Mouse (Mus musculus): ENCODE results near the gene Stk10.

Stk10 gene

DNA sequence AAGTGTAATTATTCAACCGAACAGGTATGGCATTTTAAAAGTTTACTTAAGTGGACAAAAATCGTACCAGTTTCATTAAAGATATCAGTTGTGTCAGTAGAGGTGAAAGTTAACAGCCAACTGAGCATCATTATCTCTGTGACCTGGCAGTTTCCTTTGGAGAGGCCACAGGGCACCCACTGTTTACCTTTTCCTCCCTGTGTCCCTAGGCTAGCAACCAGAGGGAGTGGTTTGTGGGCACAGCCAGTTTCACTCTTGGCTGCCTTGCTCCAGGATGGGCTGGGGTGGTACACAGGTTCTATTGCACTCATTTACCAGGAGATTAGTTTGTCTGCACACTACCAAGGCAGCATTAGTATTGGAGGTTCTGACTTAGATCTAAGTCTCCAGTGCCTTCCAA, 101.0 kb downstream of the Stk10 start:
- 91% methylated on average over 2 of the region's 2 CpGs for WGBS

DNA sequence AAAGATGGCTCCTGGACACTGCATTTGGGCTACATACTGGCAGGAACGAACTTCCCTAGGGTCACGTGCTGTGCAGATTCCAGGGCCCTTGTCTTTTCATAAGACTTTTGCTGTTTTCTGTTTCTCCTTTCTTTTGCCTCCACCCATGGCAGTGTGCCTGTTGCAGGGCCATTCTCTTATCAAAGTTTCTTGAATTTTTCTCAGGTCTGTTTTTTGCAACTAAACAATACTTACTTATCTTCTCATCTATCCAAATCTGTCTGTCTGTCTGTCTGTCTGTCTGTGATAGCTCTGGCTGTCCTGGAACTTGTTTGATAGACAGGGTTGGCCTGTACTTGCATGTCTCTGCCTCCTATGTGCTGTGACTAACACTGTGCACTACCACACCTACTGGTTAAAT, 101.7 kb downstream of the Stk10 start:
- WGBS, result 70% methylated on average over 2 of the region's 2 CpGs

- 72% methylated on average over 4 of the region's 4 CpGs for WGBS
These were observed 103.2 kb downstream of the Stk10 start for GRCm38 (mm10) chr11:32636275-32636674.

- 82% methylated on average over 8 of the region's 8 CpGs for WGBS
These were observed 105.6 kb downstream of the Stk10 start for GRCm38 (mm10) chr11:32638521-32639255.

DNA sequence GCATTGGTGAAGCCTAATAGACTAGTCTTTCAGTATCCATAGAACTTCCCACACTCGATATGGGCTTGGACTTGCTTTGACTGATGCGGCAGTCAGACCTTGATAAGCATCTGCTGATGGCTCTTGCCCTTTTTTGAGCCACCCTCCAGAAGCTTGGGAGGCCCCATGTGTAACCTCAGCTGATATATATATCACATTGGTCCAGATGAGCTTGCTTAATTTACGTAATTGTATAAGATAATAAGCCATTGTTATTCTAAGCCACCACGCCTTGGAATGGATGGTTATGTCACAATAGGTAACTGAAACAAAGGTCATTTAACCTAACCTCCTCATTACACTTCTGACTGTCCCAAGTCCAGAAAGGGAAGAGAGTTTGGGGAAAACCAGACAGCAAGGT, 107.5 kb downstream of the Stk10 start:
- 95% methylated on average over 4 of the region's 4 CpGs for WGBS

DNA sequence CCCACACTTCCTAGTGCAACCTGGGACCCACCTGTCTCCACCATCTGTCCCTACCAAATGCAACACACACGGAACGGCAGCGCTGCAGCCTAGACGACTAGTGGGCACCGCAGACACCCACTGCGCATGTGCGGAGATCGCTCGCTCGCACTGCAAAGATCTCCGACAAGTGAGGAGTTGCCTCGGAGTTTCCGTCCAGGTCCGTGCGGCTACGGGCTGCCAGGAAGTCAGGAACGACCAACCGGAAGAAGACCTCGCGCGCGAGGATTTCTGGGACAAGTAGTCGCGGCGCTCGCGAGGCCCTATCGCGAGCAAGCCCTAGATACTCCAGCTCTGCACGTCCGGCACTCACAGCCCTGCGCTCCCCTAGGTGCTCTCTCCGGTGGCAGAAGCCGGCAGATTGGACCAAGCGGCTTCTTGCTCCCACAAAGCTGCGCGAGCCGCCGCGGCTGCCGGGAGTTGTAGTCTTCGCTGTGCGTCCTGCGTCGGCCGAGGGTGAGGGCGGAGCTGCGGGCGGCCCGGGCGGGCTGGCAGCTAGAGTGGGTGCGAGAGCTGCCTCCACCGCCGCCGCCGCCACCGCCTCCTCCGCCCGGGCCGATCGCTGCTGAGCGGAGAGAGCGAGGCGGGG, 109.3 kb downstream of the Stk10 start, which contains the start of gene Fbxw11:
Gene Fbxw11, plus strand, starts transcription at position 476 of the 628 bp plus-strand sequence.
- under 1% methylated on average over 62 of the region's 64 CpGs for WGBS

DNA sequence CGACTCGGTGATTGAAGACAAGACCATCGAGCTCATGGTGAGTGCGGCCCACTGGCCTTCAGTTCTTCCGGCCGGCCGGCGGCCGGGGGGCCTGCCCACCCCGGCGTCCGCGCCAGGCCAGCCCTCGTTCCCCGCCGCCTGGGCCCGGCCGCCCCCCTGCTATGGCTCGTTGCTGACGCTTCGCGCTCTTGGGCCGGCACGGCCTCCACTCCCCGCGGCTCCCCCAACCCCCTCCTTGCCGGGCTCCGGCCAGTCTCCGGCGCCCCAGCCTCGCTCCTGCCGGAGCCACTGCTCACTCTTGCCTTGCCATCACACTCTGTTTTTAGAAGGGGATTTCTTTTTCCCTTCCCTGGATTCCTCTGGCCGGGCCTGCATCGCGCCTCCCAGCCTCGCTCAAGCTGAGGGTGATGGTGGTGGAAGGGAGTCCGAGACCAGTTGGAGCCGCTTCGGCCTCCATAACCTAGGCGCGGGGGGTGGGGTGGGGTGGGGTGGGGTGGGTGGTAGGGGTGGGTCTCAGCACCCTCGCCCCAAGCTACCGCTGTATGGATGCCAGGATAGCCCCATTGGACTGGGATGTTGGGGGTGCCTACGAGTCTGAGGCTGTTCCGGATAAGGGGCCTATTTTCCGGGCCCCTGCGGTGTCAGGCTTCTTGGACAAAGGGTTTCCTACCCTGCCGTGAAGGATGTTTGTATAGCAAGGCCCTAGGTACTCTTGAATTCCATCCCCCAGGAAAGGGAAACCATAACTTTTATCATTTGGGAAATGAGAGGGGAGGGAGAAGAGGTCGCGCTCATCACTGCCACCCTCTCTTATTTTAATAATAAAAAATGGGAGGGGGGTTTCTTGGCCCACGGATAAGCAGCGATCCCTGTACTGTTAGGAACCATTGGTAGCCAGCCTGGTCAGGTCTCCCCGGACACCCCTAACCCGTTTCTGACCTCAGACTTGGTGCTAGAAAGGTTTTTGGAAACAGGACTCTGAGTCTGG, 110.1 kb downstream of the Stk10 start:
- WGBS, result under 1% methylated on average over 51 of the region's 54 CpGs

GRCm38 (mm10) chr11:32644010-32644409, 110.9 kb downstream of the Stk10 start:
- WGBS, result 5% methylated on average over 3 of the region's 3 CpGs

DNA sequence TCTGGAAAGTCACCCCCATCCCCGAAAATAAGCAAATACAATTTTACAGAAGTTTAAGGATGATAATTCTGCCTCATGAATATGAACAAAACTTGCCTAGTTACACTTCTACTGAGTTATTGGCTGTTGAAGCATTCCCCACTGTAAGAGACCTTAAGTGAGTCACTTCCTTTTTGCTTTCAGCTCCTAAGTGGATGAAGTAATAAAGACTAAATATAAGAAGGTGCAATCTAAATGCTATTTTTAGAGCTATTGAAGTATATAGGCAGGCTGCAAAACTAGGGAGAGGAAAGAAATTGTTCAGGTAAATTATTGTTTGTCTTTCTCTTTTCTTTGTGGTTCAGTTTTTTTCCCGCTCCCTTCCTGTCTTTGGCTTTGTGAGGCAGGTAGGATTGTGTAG, 114.2 kb downstream of the Stk10 start:
- 77% methylated on average over 2 of the region's 2 CpGs for WGBS

GRCm38 (mm10) chr11:32650893-32651590, 117.9 kb downstream of the Stk10 start:
- WGBS, result 79% methylated on average over 7 of the region's 7 CpGs

- WGBS, result 79% methylated on average over 1 of the region's 1 CpGs
These were observed 118.6 kb downstream of the Stk10 start for GRCm38 (mm10) chr11:32651723-32652122.

- 59% methylated on average over 1 of the region's 1 CpGs for whole genome bisulfite sequencing
These were observed 129.1 kb downstream of the Stk10 start for GRCm38 (mm10) chr11:32662082-32662656.

DNA sequence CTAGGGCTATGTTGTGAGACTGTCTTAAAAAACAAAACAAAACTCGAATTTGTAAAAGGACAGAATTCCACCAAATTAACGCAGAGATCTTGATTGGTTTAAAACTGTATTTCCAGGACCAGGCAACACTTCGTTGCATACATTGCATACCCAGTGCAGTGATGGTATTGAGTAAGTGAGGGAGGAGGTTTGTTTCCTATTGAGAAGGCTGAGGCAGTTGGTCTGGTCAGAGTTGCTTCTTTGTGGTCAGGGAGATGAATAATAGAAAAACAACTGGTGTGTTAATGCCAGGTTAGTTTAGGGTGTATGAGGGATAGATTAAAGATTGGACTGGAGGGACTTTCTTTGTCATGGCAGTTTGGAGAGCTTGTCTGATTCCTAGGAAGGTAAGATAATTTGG, 132.5 kb downstream of the Stk10 start:
- WGBS, result 63% methylated on average over 3 of the region's 3 CpGs

DNA sequence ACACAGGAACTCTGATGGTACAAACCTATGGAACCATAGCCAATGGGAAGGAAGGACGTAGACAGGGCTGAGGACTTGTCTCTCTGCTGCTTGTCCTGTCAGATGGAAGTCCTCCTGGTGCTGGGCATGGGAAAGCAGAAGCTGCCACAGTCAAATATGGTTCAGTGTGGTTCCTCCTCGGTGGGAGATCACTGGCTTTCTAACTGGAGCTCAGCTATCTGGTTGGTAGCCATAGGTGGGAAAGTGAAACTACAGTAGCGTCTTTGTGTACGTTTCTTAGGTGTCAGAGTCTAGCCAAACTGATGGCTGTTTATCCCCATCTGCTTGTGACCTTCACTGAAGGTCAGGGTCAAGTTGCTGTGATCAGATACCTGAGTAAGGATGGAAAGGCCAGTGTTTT, 138.4 kb downstream of the Stk10 start:
- WGBS, result 88% methylated on average over 4 of the region's 4 CpGs

All from cerebral cortex, adult 2 months (tissue).